Mouse (Mus musculus) cortical plate, adult 2 months (tissue): ENCODE measurements around the gene Olfr996.
"Not testable (repeated sequence)": the region's sequence is repeated elsewhere in the genome, so short reads cannot be mapped to it uniquely, and the experiment has no call there.

ENCODE experiments used
- CTCF ChIP-seq: fragments of 200-500 bp; IDR thresholded peaks from 2 replicates; pipeline ENCODE4 v1.5.1; 2011; ENCODE audit warnings: mild to moderate bottlenecking, control low read depth, low read length; ENCODE audit not compliant: insufficient read depth; ENCODE audit errors: extremely low read depth
- POLR2A ChIP-seq: fragments of 200-500 bp; IDR thresholded peaks from 2 replicates; pipeline ENCODE4 v1.6.1; 2011; ENCODE audit warnings: mild to moderate bottlenecking, low read length, control low read depth; ENCODE audit not compliant: insufficient read depth; ENCODE audit errors: extremely low read depth

DNA sequence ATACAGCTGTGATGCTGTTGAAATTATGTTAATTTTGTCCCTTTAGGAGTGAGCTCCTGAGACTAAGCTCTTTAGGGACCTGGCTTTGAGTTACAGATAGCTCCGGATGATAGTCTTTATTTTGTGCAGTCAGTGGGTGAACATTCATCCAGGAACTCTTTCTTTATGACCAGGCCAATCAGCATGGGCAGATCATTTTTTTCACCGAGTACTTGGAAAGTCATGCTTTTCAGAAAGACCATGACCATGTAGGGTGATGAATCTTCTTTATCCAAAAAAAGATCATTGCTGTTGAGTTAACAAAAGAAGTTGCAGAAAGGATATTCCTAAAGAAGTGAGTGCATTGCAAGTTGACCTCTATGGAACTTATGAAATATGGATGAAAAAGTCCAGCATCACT lies 9.6 kb downstream of the Olfr996 start, which contains the start of gene Olfr998:
- not testable (repeated sequence) for TF ChIP-seq POLR2A, CTCF
